Mouse (Mus musculus) right cerebral cortex, adult 18-20 months (tissue): ENCODE measurements around the gene Phc2.

Experiments used
- DNase-seq: peaks from one replicate; pipeline ENCODE4 v3.0.0; 2022; ENCODE audit warnings: mixed read lengths

Gene Phc2

GRCm38 (mm10) chr4:128785921-128786654, 131.6 kb downstream of the Phc2 start:
- DNase-seq: no peak

GRCm38 (mm10) chr4:128787023-128787939, 132.8 kb downstream of the Phc2 start:
- DNase-seq: no peak

GRCm38 (mm10) chr4:128788108-128788507, 133.6 kb downstream of the Phc2 start:
- no peak for DNase-seq

GRCm38 (mm10) chr4:128789646-128790045, 135.1 kb downstream of the Phc2 start:
- DNase-seq: no peak

- no peak for DNase-seq
Observed at GRCm38 (mm10) chr4:128793710-128794109, 139.2 kb downstream of the Phc2 start.

- no peak for DNase-seq
Observed at GRCm38 (mm10) chr4:128794198-128794597, 139.7 kb downstream of the Phc2 start.

GRCm38 (mm10) chr4:128795596-128795995, 141.1 kb downstream of the Phc2 start:
- DNase-seq: no peak

GRCm38 (mm10) chr4:128796788-128797187, 142.3 kb downstream of the Phc2 start:
- no peak for DNase-seq

GRCm38 (mm10) chr4:128801675-128802465, 147.4 kb downstream of the Phc2 start:
- no peak for DNase-seq
